Mouse (Mus musculus): ENCODE results near the gene Vmn2r114.
"Not testable (repeated sequence)": the region's sequence is repeated elsewhere in the genome, so short reads cannot be mapped to it uniquely, and the experiment has no call there.

Vmn2r114 gene

DNA sequence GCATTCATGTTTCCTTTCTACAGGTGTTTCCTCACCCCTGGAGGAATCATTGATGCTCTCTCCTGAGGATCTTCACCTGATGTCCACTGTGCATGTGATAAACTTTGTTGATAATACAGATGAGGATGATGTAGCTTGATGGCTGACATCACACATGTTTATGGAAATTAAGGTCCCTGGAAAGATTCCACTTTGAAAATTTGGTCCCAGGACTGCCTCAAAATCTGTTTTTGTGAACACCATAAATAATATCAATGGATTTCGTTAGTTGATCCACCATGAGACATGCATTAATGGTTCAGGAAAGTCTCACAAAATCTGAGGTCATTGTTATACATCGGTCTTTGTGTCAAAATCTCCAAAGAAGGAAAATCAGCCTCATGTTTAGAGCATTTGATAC lies at the start of gene Vmn2r114:
Gene Vmn2r114 (minus strand): TSS at position 101 of the 400 bp plus-strand sequence.
- DNase-seq (ENCODE audit: low spot score): not testable (repeated sequence)

GRCm38 (mm10) chr17:23351644-23352043 lies 39.3 kb upstream of the Vmn2r114 start:
- no peak for DNase-seq (ENCODE audit: low spot score)

- DNase-seq (ENCODE audit: low spot score): not testable (repeated sequence)
Observed at GRCm38 (mm10) chr17:23343441-23343840, 31.1 kb upstream of the Vmn2r114 start, which contains the start of gene Vmn2r115. Vmn2r115 (plus strand) TSS chr17:23343741.

GRCm38 (mm10) chr17:23330657-23331056 lies 18.3 kb upstream of the Vmn2r114 start:
- no peak for DNase-seq (ENCODE audit: low spot score)
